Mouse (Mus musculus) liver, embryonic 14.5 days (tissue): ENCODE measurements at regions not wholly inside any gene's neighbourhood (a gene's known extent, or its start where the extent isn't known, plus 50 kb on each side); places are given as distances from the start of the nearest gene placed in this dataset.

ENCODE experiments used
- ATAC-seq: fragments of 200-750 bp; cut with Nextera tagmentation; 2 replicates; pipeline ENCODE4 v1.8.0; 2017; ENCODE audit warnings: moderate number of reproducible peaks, mild to moderate bottlenecking, moderate library complexity; ENCODE audit not compliant: insufficient read depth
- DNase-seq, 3 experiments: peaks; one replicate each; pipeline ENCODE4 v3.0.0-alpha.2; 2012 to 2013; ENCODE audit warnings: low read depth in 3 of 3, low spot score in 3 of 3
- H3K27ac ChIP-seq: fragments of 300-500 bp; sonication (generic); 2 replicates; pipeline ENCODE4 v1.5.1; 2014; ENCODE audit warnings: moderate library complexity, mild to moderate bottlenecking, control low read depth, inconsistent platforms
- H3K27me3 ChIP-seq: fragments of 300-500 bp; sonication (generic); 2 replicates; pipeline ENCODE4 v1.6.1; 2014; ENCODE audit warnings: mild to moderate bottlenecking, low read length, moderate library complexity; ENCODE audit not compliant: control insufficient read depth, insufficient read depth
- H3K36me3 ChIP-seq: fragments of 300-500 bp; sonication (generic); replicated peaks from 2 replicates; pipeline ENCODE4 v1.6.1; 2014; ENCODE audit warnings: low read depth; ENCODE audit not compliant: control insufficient read depth, insufficient read depth
- H3K4me1 ChIP-seq, 2 experiments: fragments of 200-500 bp in 1 of 2; fragments of 300-500 bp in 1 of 2; sonication (generic) in 1 of 2; replicated peaks; 2 replicates each; pipeline ENCODE4 v1.6.1; 2012 to 2014; ENCODE audit warnings: antibody characterized with exemption in 1 of 2, inconsistent platforms in 1 of 2, low read length in 1 of 2; ENCODE audit not compliant: control insufficient read depth in 2 of 2, insufficient read depth in 2 of 2
- H3K4me2 ChIP-seq: fragments of 300-500 bp; sonication (generic); 2 replicates; pipeline ENCODE4 v1.6.1; 2014; ENCODE audit warnings: low read depth, mild to moderate bottlenecking, control low read depth, moderate library complexity
- H3K4me3 ChIP-seq, 2 experiments: fragments of 200-500 bp in 1 of 2; fragments of 300-500 bp in 1 of 2; sonication (generic) in 1 of 2; 2 replicates each; pipeline ENCODE4 v1.5.1; 2012 to 2014; ENCODE audit warnings: low read depth in 2 of 2, low read length in 2 of 2, mild to moderate bottlenecking in 2 of 2, control low read depth in 1 of 2, inconsistent platforms in 1 of 2, moderate library complexity in 1 of 2; ENCODE audit not compliant: insufficient read depth in 1 of 2
- H3K9ac ChIP-seq: fragments of 300-500 bp; sonication (generic); replicated peaks from 2 replicates; pipeline ENCODE4 v1.6.1; 2014; ENCODE audit warnings: mild to moderate bottlenecking, control low read depth, moderate library complexity
- H3K9me3 ChIP-seq: fragments of 300-500 bp; sonication (generic); 2 replicates; pipeline ENCODE4 v1.6.1; 2016; ENCODE audit warnings: low read length, mixed read lengths; ENCODE audit not compliant: control insufficient read depth
- CTCF ChIP-seq: IDR thresholded peaks from 2 replicates; pipeline ENCODE4 v1.5.1; 2016; ENCODE audit warnings: antibody characterized with exemption, low read depth, control low read depth
- EP300 ChIP-seq: IDR thresholded peaks from 2 replicates; pipeline ENCODE4 v1.6.1; 2016; ENCODE audit warnings: antibody characterized with exemption, low read depth
- WGBS: fragments of 180-500 bp; shearing (Covaris S2); extraction: QIAGEN DNeasy Blood & Tissue Kit; methylation state at CpG from one replicate; pipeline ENCODE4 v1.1.7; 2014; ENCODE audit not compliant: insufficient replicate concordance; 5-methylcytosine and 5-hydroxymethylcytosine counted together

GRCm38 (mm10) chr4:153019211-153019610, 463.4 kb downstream of the Ajap1 start:
- Histone ChIP-seq H3K9me3 (no peaks in the 10 kb centered on the region), H3K27me3 (no peaks in the 10 kb centered on the region), H3K9ac (no peak overlapping the region), H3K4me2 (no peak overlapping the region), H3K27ac (no peak overlapping the region), H3K36me3 (no peaks in the 10 kb centered on the region), H3K4me3 (no peak overlapping the region), H3K4me1 (no peaks in the 10 kb centered on the region)
- no peak for TF ChIP-seq EP300
- TF ChIP-seq CTCF, result no peak
- 57% methylated on average over 10 of the region's 10 CpGs for WGBS
- ATAC-seq, result no peak
- DNase-seq, result no peak

- no peak for TF ChIP-seq EP300
- TF ChIP-seq CTCF, result no peak
- H3K27me3 ChIP-seq, result no peaks in the 10 kb centered on the region
- no peak for DNase-seq
- no peak overlapping the region for H3K4me3 ChIP-seq
- no peaks in the 10 kb centered on the region for H3K9me3 ChIP-seq
- 72% methylated on average over 28 of the region's 28 CpGs for WGBS
- H3K36me3 ChIP-seq, result no peaks in the 10 kb centered on the region
- no peak overlapping the region for H3K27ac ChIP-seq
- H3K9ac ChIP-seq, result no peak overlapping the region
- H3K4me1 ChIP-seq, result no peaks in the 10 kb centered on the region
- no peak for ATAC-seq
- H3K4me2 ChIP-seq, result no peak overlapping the region
These were observed 464.3 kb downstream of the Ajap1 start for GRCm38 (mm10) chr4:153018138-153018921.

- Histone ChIP-seq H3K27me3 (no peaks in the 10 kb centered on the region), H3K4me3 (no peak overlapping the region), H3K27ac (no peak overlapping the region), H3K9me3 (no peaks in the 10 kb centered on the region), H3K4me1 (no peaks in the 10 kb centered on the region), H3K4me2 (no peak overlapping the region), H3K36me3 (no peaks in the 10 kb centered on the region), H3K9ac (no peak overlapping the region)
- 75% methylated on average over 2 of the region's 2 CpGs for WGBS
- DNase-seq, result no peak
- TF ChIP-seq CTCF, result no peak
- TF ChIP-seq EP300, result no peak
- no peak for ATAC-seq
These were observed 464.8 kb downstream of the Ajap1 start for GRCm38 (mm10) chr4:153017816-153018137.

GRCm38 (mm10) chr4:153003338-153003737, 479.3 kb downstream of the Ajap1 start:
- H3K9me3 ChIP-seq, result no peaks in the 10 kb centered on the region
- DNase-seq (peak in 2 of 3 experiments; percentile 14 to 17), ATAC-seq (no peak; the same call in 1 of the 2 replicates)
- H3K27ac ChIP-seq, result no peak overlapping the region
- H3K9ac ChIP-seq, result no peak overlapping the region
- no peaks in the 10 kb centered on the region for H3K27me3 ChIP-seq
- no peak for TF ChIP-seq EP300
- TF ChIP-seq CTCF, result no peak
- no peak overlapping the region for H3K4me3 ChIP-seq
- no peaks in the 10 kb centered on the region for H3K36me3 ChIP-seq
- no peak overlapping the region for H3K4me2 ChIP-seq
- no peaks in the 10 kb centered on the region for H3K4me1 ChIP-seq
- 45% methylated on average over 3 of the region's 3 CpGs for WGBS

- Histone ChIP-seq H3K36me3 (no peaks in the 10 kb centered on the region), H3K27me3 (no peaks in the 10 kb centered on the region), H3K4me1 (no peaks in the 10 kb centered on the region), H3K4me2 (no peak overlapping the region), H3K9me3 (no peaks in the 10 kb centered on the region), H3K9ac (no peak overlapping the region), H3K27ac (no peak overlapping the region), H3K4me3 (no peak overlapping the region)
- ATAC-seq, result peak; percentile 74; the same call in 1 of the 2 replicates
- WGBS, result 37% methylated on average over 4 of the region's 4 CpGs
- TF ChIP-seq CTCF (no peak), EP300 (no peak)
- DNase-seq, result peak in 2 of 3 experiments; percentile 24 to 41
These were observed 480.1 kb downstream of the Ajap1 start for GRCm38 (mm10) chr4:153002516-153002915.
